22 mouse cellular contexts compared by ENCODE assay signal in the genomic region with DNA sequence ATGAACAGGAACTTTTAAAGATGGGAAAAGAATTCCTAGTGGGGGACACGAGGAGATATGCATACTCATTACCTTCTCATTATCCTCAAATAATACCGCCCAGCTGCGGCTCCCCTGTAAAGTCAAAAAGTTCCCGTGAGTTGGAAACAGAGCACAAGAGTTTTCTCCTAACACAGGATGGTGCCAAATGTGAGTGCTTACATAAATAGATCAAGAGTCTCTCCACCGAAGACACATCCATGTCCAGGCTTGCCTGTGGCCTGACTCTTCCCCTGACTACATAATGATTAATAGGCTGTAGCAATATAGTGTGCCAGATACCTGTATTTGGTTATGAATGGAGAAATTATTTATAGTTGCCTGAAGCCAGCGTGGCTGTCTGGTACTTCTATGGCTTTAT.
A peak's percentile ranks its signal among the peaks of the same experiment; 100 is the strongest.
DNase-seq lines count a peak whose midpoint lies in the region; ATAC-seq and TF ChIP-seq lines count a peak whose summit lies in the region.
"Had no signal": no experiment of that assay in that cellular context is flagged by ENCODE, and none has a peak within 500 bp of the region (broad histone marks: within the 10 kb centered on the region; RNA-seq: fewer than 3 reads in every experiment).

No protein-coding gene starts in this region.

- H3K36me3 ChIP-seq in embryonic facial prominence, embryonic 14.5 days (ENCODE audit: control insufficient read depth, insufficient read depth, low read length): no peaks in the 10 kb centered on the region
- no peaks in the 10 kb centered on the region for H3K36me3 ChIP-seq in embryonic facial prominence, embryonic 10.5 days (replicated peaks)
- H3K36me3 ChIP-seq in stomach, embryonic 15.5 days: no peaks in the 10 kb centered on the region
- H3K36me3 ChIP-seq in stomach, postnatal 0 days (ENCODE audit: control insufficient read depth, insufficient read depth, low read length): no peaks in the 10 kb centered on the region
- H3K36me3 ChIP-seq: heart, embryonic 10.5 days; heart, embryonic 15.5 days; hindbrain, embryonic 13.5 days; intestine, embryonic 15.5 days had no signal

- 59% methylated on average over 6 of the region's 6 CpGs for WGBS in embryonic facial prominence, embryonic 14.5 days
- 84% methylated on average over 6 of the region's 6 CpGs for WGBS in embryonic facial prominence, embryonic 10.5 days
- 69% methylated on average over 6 of the region's 6 CpGs for WGBS in stomach, embryonic 15.5 days
- WGBS in stomach, postnatal 0 days: 65% methylated on average over 6 of the region's 6 CpGs

- H3K27me3 ChIP-seq in embryonic facial prominence, embryonic 14.5 days (replicated peaks; ENCODE audit: control insufficient read depth, insufficient read depth, low read length): no peaks in the 10 kb centered on the region
- no peaks in the 10 kb centered on the region for H3K27me3 ChIP-seq in embryonic facial prominence, embryonic 10.5 days (replicated peaks; ENCODE audit: low read depth, poor library complexity, severe bottlenecking)
- no peaks in the 10 kb centered on the region for H3K27me3 ChIP-seq in stomach, embryonic 15.5 days (replicated peaks)
- H3K27me3 ChIP-seq in stomach, postnatal 0 days (ENCODE audit: control insufficient read depth, insufficient read depth, low read length): no peaks in the 10 kb centered on the region
- H3K27me3 ChIP-seq: forebrain, embryonic 13.5 days; heart, embryonic 15.5 days; hindbrain, embryonic 13.5 days; intestine, embryonic 15.5 days; Patski had no signal

- no peak overlapping the region for H3K4me2 ChIP-seq in embryonic facial prominence, embryonic 14.5 days (ENCODE audit: low read depth, low read length)
- H3K4me2 ChIP-seq in stomach, embryonic 15.5 days: no peak overlapping the region
- no peak overlapping the region for H3K4me2 ChIP-seq in stomach, postnatal 0 days (replicated peaks; ENCODE audit: low read depth)
- H3K4me2 ChIP-seq: forebrain, embryonic 13.5 days; heart, embryonic 15.5 days; hindbrain, embryonic 13.5 days; intestine, embryonic 15.5 days had no signal

- no peak for TF ChIP-seq EP300 in stomach, postnatal 0 days (optimal IDR thresholded peaks at IDR 0.05)

- peaks cover 11% of the 10 kb centered on the region for H3K4me1 ChIP-seq in embryonic facial prominence, embryonic 14.5 days (ENCODE audit: control insufficient read depth, insufficient read depth, low read length)
- H3K4me1 ChIP-seq in embryonic facial prominence, embryonic 10.5 days: peaks cover 4% of the 10 kb centered on the region
- peaks cover 10% of the 10 kb centered on the region for H3K4me1 ChIP-seq in stomach, embryonic 15.5 days
- no peaks in the 10 kb centered on the region for H3K4me1 ChIP-seq in stomach, postnatal 0 days (replicated peaks; ENCODE audit: control insufficient read depth, insufficient read depth)
- peaks cover 3% of the 10 kb centered on the region for H3K4me1 ChIP-seq in embryonic fibroblast, embryonic 13.5 days (ENCODE audit: control insufficient read depth, insufficient read depth, low read length)
- H3K4me1 ChIP-seq: forebrain, embryonic 13.5 days; heart, embryonic 15.5 days had no signal

- H3K4me3 ChIP-seq in embryonic facial prominence, embryonic 14.5 days (ENCODE audit: low read depth, low read length): no peak overlapping the region
- no peak overlapping the region for H3K4me3 ChIP-seq in embryonic facial prominence, embryonic 10.5 days
- H3K4me3 ChIP-seq in stomach, embryonic 15.5 days (replicated peaks): no peak overlapping the region
- no peak overlapping the region for H3K4me3 ChIP-seq in stomach, postnatal 0 days (ENCODE audit: low read depth, low read length)
- H3K4me3 ChIP-seq in embryonic fibroblast, embryonic 13.5 days (ENCODE audit: insufficient read depth, low read length): no peak overlapping the region
- H3K4me3 ChIP-seq: forebrain, embryonic 13.5 days; gastrocnemius, adult 2 months; heart, embryonic 10.5 days; heart, embryonic 15.5 days; hindbrain, embryonic 13.5 days; intestine, embryonic 15.5 days had no signal

- no peak overlapping the region for H3K9ac ChIP-seq in embryonic facial prominence, embryonic 14.5 days (ENCODE audit: low read depth, low read length)
- no peak overlapping the region for H3K9ac ChIP-seq in stomach, embryonic 15.5 days
- no peak overlapping the region for H3K9ac ChIP-seq in stomach, postnatal 0 days (ENCODE audit: low read length)
- H3K9ac ChIP-seq: forebrain, embryonic 13.5 days; forebrain, postnatal 0 days; heart, embryonic 15.5 days; hindbrain, embryonic 13.5 days; intestine, embryonic 15.5 days had no signal

- peak; percentile 55 for DNase-seq in embryonic facial prominence, embryonic 14.5 days (ENCODE audit: low spot score)
- no peak for DNase-seq in embryonic facial prominence, embryonic 10.5 days (ENCODE audit: low spot score)
- no peak for DNase-seq in stomach, postnatal 0 days (ENCODE audit: low spot score)
- DNase-seq in cerebellum, postnatal 14 days: no peak
- DNase-seq in urinary bladder, adult 18-20 months (ENCODE audit: low spot score in 2 of 2): no peak
- DNase-seq: adrenal gland, adult 2 months; adrenal gland, postnatal 25 days; cerebellum, adult 18-20 months; cerebellum, adult 9-11 months; forebrain, postnatal 0 days; gastrocnemius, adult 2 months; gastrocnemius, postnatal 25 days; heart, postnatal 14 days had no signal

- H3K9me3 ChIP-seq in embryonic facial prominence, embryonic 14.5 days (ENCODE audit: control insufficient read depth, low read length): 0 out of 2 replicates have a peak, but pooled peaks cover 2% of the 10 kb centered on the region
- 0 out of 2 replicates have a peak, but pooled peaks cover 4% of the 10 kb centered on the region for H3K9me3 ChIP-seq in embryonic facial prominence, embryonic 10.5 days
- H3K9me3 ChIP-seq in stomach, embryonic 15.5 days: no peaks in the 10 kb centered on the region
- no peaks in the 10 kb centered on the region for H3K9me3 ChIP-seq in stomach, postnatal 0 days (ENCODE audit: control insufficient read depth, low read length)
- H3K9me3 ChIP-seq: forebrain, embryonic 13.5 days; heart, embryonic 10.5 days; heart, embryonic 15.5 days; hindbrain, embryonic 13.5 days; intestine, embryonic 15.5 days had no signal

- no peak for TF ChIP-seq POLR2A in embryonic fibroblast, embryonic 13.5 days (IDR thresholded peaks at IDR 0.05; ENCODE audit: low read depth, low read length)

- no peak for TF ChIP-seq CTCF in stomach, postnatal 0 days (IDR thresholded peaks at IDR 0.05; ENCODE audit: low read depth)
- no peak for TF ChIP-seq CTCF in embryonic fibroblast, embryonic 13.5 days (IDR thresholded peaks at IDR 0.05; ENCODE audit: borderline replicate concordance, insufficient read depth, low read length)

- ATAC-seq in embryonic facial prominence, embryonic 14.5 days (ENCODE audit: low read depth): no peak
- no peak for ATAC-seq in stomach, embryonic 15.5 days (ENCODE audit: insufficient read depth, low FRiP score, low read depth)
- no peak for ATAC-seq in stomach, postnatal 0 days (ENCODE audit: low FRiP score, low TSS enrichment)
- ATAC-seq: activated CD4-positive, CD25-positive, alpha-beta regulatory T cell, adult 4 months; forebrain, embryonic 13.5 days; forebrain, postnatal 0 days; intestine, embryonic 15.5 days; Patski had no signal

- peak overlapping the region; percentile 11; the same call in 1 of the 2 replicates for H3K27ac ChIP-seq in embryonic facial prominence, embryonic 14.5 days (replicated peaks; ENCODE audit: low read depth, low read length)
- H3K27ac ChIP-seq in embryonic facial prominence, embryonic 10.5 days (replicated peaks): no peak overlapping the region
- peak overlapping the region; percentile 35; the same call in 1 of the 2 replicates for H3K27ac ChIP-seq in stomach, embryonic 15.5 days
- no peak overlapping the region for H3K27ac ChIP-seq in stomach, postnatal 0 days (replicated peaks)
- H3K27ac ChIP-seq in embryonic fibroblast, embryonic 13.5 days (ENCODE audit: insufficient read depth, low read length): peak overlapping the region; percentile 71
- H3K27ac ChIP-seq: forebrain, embryonic 13.5 days; gastrocnemius, adult 2 months; heart, embryonic 10.5 days; heart, embryonic 15.5 days; hindbrain, embryonic 13.5 days; intestine, embryonic 15.5 days had no signal

Comparison
In these comparisons a context has a peak if more than half of its experiments do, and no peak if none do; other contexts are left out.
1. H3K27ac ChIP-seq: peak in embryonic facial prominence, embryonic 14.5 days (single experiment), stomach, embryonic 15.5 days (single experiment) and embryonic fibroblast, embryonic 13.5 days (single experiment); none in embryonic facial prominence, embryonic 10.5 days (single experiment) and stomach, postnatal 0 days (single experiment).